Mouse (Mus musculus) liver, embryonic 11.5 days (tissue): ENCODE measurements around the gene Kcng4. TPM values are rescaled to one million over a fixed set of nuclear protein-coding genes. Genes with fewer than 3 reads are reported as not detected.

ENCODE experiments used
- ATAC-seq: fragments of 200-750 bp; cut with Nextera tagmentation; replicated peaks from 2 replicates; pipeline ENCODE4 v1.8.0; 2017; ENCODE audit warnings: moderate number of reproducible peaks, mild to moderate bottlenecking, moderate TSS enrichment, moderate library complexity; ENCODE audit not compliant: low FRiP score
- DNase-seq: peaks from one replicate; pipeline ENCODE4 v3.0.0-alpha.2; 2017; ENCODE audit warnings: low spot score
- H3K27ac ChIP-seq: fragments of 300-500 bp; sonication (generic); 2 replicates; pipeline ENCODE4 v1.5.1; 2014; ENCODE audit warnings: mild to moderate bottlenecking, low read depth, low read length, control low read depth
- H3K27me3 ChIP-seq: fragments of 300-500 bp; sonication (generic); replicated peaks from 2 replicates; pipeline ENCODE4 v1.6.1; 2014; ENCODE audit warnings: low read length, mixed read lengths; ENCODE audit not compliant: control insufficient read depth, insufficient read depth
- H3K36me3 ChIP-seq: fragments of 300-500 bp; sonication (generic); 2 replicates; pipeline ENCODE4 v1.6.1; 2014; ENCODE audit warnings: mild to moderate bottlenecking, low read length, moderate library complexity, mixed read lengths; ENCODE audit not compliant: control insufficient read depth, insufficient read depth
- H3K4me1 ChIP-seq: fragments of 300-500 bp; sonication (generic); replicated peaks from 2 replicates; pipeline ENCODE4 v1.6.1; 2014; ENCODE audit warnings: low read length, mixed read lengths; ENCODE audit not compliant: control insufficient read depth, insufficient read depth
- H3K4me2 ChIP-seq: fragments of 300-500 bp; sonication (generic); 2 replicates; pipeline ENCODE4 v1.6.1; 2014; ENCODE audit warnings: mild to moderate bottlenecking, control low read depth, moderate library complexity
- H3K4me3 ChIP-seq: fragments of 300-500 bp; sonication (generic); 2 replicates; pipeline ENCODE4 v1.5.1; 2014; ENCODE audit warnings: low read depth, low read length, control low read depth
- H3K9ac ChIP-seq: fragments of 300-500 bp; sonication (generic); 2 replicates; pipeline ENCODE4 v1.6.1; 2014; ENCODE audit warnings: low read depth, low read length, control low read depth
- H3K9me3 ChIP-seq: fragments of 300-500 bp; sonication (generic); 2 replicates; pipeline ENCODE4 v1.6.1; 2016; ENCODE audit warnings: low read length, inconsistent platforms, mixed read lengths; ENCODE audit not compliant: control insufficient read depth
- WGBS: fragments of 180-500 bp; shearing (Covaris S2); extraction: QIAGEN DNeasy Blood & Tissue Kit; methylation state at CpG from one replicate; pipeline ENCODE4 v1.1.7; 2014; 5-methylcytosine and 5-hydroxymethylcytosine counted together
- polyA plus RNA-seq: library from polyadenylated mRNA; unstranded; fragments of >200 nt; fragmentation: Nextera tagmentation; extraction: Ambion mirVana; gene quantifications from 2 replicates; pipeline ENCODE4 v1.2.1, GENCODE M21; 2014

The Kcng4 gene
- polyA plus RNA-seq, 1 experiment from 2014 or later, result not detected

DNA sequence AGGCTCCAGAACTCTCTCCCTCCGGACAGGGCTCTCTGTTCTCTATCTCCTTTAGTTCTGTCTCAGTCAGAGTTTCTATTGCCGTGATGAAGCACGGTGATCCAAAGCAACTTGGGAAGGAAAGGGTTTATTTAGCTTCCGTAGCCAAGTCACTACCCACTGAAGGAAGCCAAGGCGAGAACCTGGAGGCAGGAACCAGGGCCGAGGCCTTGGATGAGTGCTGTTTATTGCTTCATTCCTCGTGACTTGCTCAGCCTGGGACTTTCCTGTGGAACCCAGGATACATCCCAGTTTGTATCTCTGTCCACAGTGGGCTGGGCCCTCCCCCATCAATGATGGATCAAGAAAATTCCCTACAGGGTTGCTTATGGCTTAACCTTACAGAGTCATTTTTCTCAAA is 1.3 kb upstream of the Kcng4 start:
- 50% methylated on average over 7 of the region's 7 CpGs for WGBS
- DNase-seq (no peak), ATAC-seq (no peak)
- Histone ChIP-seq H3K36me3 (no peaks in the 10 kb centered on the region), H3K9me3 (no peaks in the 10 kb centered on the region), H3K9ac (no peak overlapping the region), H3K27ac (no peak overlapping the region), H3K27me3 (peaks cover 46% of the 10 kb centered on the region), H3K4me3 (no peak overlapping the region), H3K4me1 (no peaks in the 10 kb centered on the region), H3K4me2 (no peak overlapping the region)

DNA sequence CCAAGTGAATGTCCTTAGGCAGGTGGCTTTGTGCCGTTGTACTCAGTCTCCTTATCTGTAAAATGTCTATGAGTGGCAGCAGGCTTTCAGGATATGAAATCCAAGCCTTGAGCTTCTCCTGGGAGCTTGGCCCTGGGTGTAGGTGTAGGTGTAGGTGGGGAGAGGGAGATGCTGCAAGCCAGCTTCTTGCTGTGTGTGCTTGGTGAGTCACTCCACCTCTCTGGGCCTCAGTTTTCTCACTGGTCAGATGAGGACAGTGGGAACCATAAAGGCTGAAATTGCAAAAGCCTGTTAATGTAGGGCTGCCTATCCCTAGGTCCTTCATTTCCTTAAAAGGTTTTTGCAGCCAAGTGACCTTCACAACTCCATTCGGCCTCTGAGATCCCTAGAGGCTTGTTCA is 478 bp upstream of the Kcng4 start:
- H3K4me1 ChIP-seq, result no peaks in the 10 kb centered on the region
- no peak for ATAC-seq

DNA sequence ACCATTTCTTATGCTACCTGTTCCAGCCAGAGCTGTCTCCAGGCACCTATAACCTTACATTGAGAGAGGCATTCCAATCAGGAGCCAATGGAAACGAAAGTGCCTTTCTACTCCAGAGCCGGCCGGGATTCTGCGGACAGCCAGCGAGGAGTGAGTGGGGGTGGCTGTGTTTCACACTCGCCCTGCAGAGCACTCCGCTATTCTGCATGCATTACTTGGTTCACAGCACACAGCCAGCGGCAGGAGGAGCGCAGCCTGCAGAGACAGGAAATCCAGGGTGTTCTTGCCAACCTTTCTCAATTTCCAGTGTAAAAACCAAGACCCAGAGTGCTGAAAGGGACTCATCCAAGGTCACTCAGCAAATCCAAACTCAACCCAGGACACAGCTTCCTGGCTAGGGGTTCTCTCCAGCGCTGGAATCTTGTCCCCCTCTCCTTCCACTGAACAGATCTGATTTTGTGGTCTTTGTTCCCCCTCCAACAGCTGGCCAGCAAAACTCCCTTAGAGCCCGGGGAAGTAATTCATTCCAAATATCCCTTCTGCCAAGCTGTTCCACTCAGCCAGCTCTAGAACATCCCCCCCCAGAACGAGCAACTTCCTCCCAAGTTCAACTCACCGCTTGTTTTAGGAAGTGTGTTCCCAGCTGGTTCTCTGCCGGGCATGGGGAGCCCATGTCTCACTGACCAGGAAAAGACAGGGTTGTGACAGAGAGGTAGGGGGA is 704 bp downstream of the Kcng4 start:
- no peaks in the 10 kb centered on the region for H3K4me1 ChIP-seq
- H3K27me3 ChIP-seq, result peaks cover 53% of the 10 kb centered on the region
- DNase-seq (no peak), ATAC-seq (no peak)
- H3K4me2 ChIP-seq, result no peak overlapping the region
- H3K36me3 ChIP-seq, result no peaks in the 10 kb centered on the region
- H3K4me3 ChIP-seq, result no peak overlapping the region
- no peaks in the 10 kb centered on the region for H3K9me3 ChIP-seq
- no peak overlapping the region for H3K9ac ChIP-seq
- WGBS, result 38% methylated on average over 14 of the region's 14 CpGs
- no peak overlapping the region for H3K27ac ChIP-seq

More for the DNA sequence above, 478 bp upstream of the Kcng4 start:
- Histone ChIP-seq H3K9me3 (no peaks in the 10 kb centered on the region), H3K27ac (no peak overlapping the region), H3K27me3 (peaks cover 48% of the 10 kb centered on the region), H3K9ac (no peak overlapping the region), H3K4me3 (no peak overlapping the region), H3K36me3 (no peaks in the 10 kb centered on the region), H3K4me2 (no peak overlapping the region)
- 50% methylated on average over 2 of the region's 2 CpGs for WGBS
- no peak for DNase-seq

DNA sequence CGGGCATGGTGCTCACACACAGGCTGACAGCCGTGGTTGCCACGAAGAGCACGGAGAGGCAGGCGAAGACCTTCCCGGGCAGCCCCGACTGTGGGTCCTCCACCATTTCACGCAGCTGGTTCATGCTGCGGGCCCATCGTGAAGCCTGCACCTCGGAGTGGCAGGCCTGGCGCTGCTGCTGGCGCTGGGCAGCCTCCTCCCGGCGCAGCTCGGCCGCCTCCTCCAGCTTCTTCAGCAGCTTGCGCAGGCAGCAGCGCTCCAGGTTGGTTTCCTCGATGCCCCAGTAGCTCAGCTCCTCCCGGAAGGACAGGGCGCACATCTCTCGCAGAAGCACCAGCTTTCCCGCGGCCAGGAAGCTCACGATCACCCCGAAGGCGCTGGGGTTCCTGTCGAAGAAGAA is 2.6 kb downstream of the Kcng4 start:
- no peak for DNase-seq
- no peak overlapping the region for H3K4me2 ChIP-seq
- H3K27me3 ChIP-seq, result peaks cover 53% of the 10 kb centered on the region

DNA sequence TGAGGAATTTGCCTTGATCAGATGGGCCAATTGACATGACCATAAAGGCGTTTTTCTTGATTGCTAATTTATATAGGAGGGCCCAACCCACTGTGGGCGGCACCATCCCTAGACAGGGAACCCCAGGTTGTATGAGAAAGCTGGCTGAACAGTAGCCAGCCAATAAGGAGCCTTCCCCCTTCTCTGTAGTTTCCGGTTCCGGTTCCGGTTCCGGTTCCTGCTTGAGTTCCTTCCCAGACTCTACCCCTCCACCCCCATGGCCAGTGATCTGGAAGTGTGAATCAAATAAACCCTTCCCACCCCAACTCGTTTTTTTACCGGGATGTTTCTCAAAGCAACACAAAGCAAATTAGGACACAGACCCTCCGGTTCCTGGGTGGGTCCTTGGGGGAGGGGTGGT is 3.2 kb downstream of the Kcng4 start:
- H3K4me3 ChIP-seq, result no peak overlapping the region
- 80% methylated on average over 9 of the region's 9 CpGs for WGBS
- ATAC-seq, result no peak

More for the DNA sequence above, 2.6 kb downstream of the Kcng4 start:
- Histone ChIP-seq H3K36me3 (no peaks in the 10 kb centered on the region), H3K4me1 (peaks cover under 1% of the 10 kb centered on the region; the same call in 1 of the 2 replicates), H3K9me3 (no peaks in the 10 kb centered on the region), H3K9ac (no peak overlapping the region), H3K27ac (no peak overlapping the region), H3K4me3 (no peak overlapping the region)
- 34% methylated on average over 29 of the region's 29 CpGs for WGBS
- ATAC-seq, result no peak

DNA sequence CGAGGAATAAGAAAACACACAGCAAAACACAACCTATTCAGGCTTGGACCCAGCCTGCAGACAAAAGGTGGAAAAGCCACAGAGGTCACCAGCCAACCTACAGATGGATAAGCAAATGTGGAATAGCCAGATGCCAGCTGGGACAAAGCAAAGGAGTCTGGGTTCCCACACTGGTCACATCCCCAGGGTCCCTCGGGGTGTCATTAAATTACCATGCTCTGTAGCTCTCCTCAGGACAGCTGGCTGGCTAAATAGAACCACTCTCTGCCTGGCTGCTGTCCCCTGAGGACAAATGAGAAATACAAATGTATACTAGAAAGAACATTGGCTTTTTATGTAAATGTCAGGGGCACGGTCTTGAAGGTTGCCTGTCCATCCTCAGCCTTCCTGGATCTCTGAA is 4.6 kb downstream of the Kcng4 start:
- no peak overlapping the region for H3K4me2 ChIP-seq
- H3K36me3 ChIP-seq, result no peaks in the 10 kb centered on the region
- ATAC-seq (no peak), DNase-seq (no peak)
- H3K27ac ChIP-seq, result no peak overlapping the region
- H3K27me3 ChIP-seq, result peaks cover 48% of the 10 kb centered on the region
- H3K9ac ChIP-seq, result no peak overlapping the region
- no peak overlapping the region for H3K4me3 ChIP-seq
- WGBS, result 65% methylated on average over 3 of the region's 3 CpGs
- no peaks in the 10 kb centered on the region for H3K9me3 ChIP-seq
- H3K4me1 ChIP-seq, result peaks cover 13% of the 10 kb centered on the region

More for the DNA sequence above, 3.2 kb downstream of the Kcng4 start:
- Histone ChIP-seq H3K27me3 (peaks cover 53% of the 10 kb centered on the region), H3K4me1 (peaks cover 7% of the 10 kb centered on the region), H3K27ac (no peak overlapping the region), H3K9me3 (no peaks in the 10 kb centered on the region), H3K4me2 (no peak overlapping the region), H3K36me3 (no peaks in the 10 kb centered on the region), H3K9ac (no peak overlapping the region)
- DNase-seq, result no peak

DNA sequence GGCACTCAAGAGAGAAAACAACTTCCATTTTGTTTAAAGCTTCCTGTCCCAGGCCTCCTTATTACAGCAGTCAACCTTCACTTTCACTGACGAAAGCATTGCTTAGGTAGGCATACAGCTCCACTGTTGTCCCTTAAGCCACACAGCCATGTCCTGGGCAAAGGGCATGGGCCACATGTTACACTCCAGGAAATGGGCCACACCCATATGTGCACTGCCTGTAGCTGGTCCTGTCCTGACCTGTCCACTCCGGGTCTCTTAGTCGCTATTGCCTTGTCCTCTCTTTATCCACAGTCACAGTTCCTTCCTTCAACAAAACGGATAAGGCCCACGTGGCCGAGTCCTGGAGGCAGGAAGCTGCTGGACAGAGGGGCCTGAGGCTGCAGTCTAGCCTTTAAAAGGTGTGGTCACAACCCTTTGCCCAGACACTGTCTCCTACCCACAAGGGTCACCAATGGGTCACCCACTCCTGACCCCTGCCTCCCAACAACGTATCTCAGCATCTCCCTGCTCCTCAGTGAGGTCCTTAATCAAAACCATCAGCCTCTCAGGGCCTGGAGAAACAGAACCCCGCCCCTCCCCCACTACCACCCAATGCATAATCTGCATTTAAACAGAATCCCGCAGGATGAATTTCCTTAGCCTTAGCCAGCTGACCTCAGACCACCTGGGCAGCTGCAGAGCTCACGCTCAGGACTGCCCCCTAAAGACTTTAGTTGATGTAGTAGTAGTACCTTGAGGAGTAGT is 7.7 kb downstream of the Kcng4 start:
- H3K4me3 ChIP-seq, result no peak overlapping the region
- peaks cover 13% of the 10 kb centered on the region for H3K4me1 ChIP-seq
- H3K36me3 ChIP-seq, result no peaks in the 10 kb centered on the region
- no peak overlapping the region for H3K4me2 ChIP-seq
- H3K27ac ChIP-seq, result no peak overlapping the region
- WGBS, result 43% methylated on average over 10 of the region's 10 CpGs
- DNase-seq (no peak), ATAC-seq (peak; percentile 58; the same call in 1 of the 2 replicates)
- peaks cover 18% of the 10 kb centered on the region for H3K27me3 ChIP-seq
- no peak overlapping the region for H3K9ac ChIP-seq
- no peaks in the 10 kb centered on the region for H3K9me3 ChIP-seq

DNA sequence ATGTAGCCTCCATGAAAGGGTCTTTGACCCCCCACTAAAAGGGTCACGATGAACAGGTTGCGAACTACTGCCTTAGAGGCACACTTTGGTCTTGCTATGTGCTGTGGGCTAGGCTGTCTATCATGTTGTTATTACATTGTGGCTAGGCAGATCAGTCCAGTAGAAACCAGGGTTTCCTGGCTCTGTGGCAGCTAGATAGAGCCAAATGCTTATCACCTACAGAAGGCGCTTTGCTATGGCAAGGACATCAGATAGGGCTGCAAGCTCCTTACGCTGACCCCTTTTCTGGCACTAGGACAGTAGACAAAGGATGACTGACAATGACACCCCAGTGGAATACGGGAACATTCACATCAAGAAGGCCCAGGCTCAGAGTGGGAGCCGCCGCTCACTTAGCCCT is 8.3 kb downstream of the Kcng4 start:
- Histone ChIP-seq H3K4me2 (no peak overlapping the region), H3K4me1 (peaks cover 13% of the 10 kb centered on the region), H3K4me3 (no peak overlapping the region), H3K9me3 (no peaks in the 10 kb centered on the region), H3K27ac (no peak overlapping the region), H3K36me3 (no peaks in the 10 kb centered on the region), H3K9ac (no peak overlapping the region), H3K27me3 (peaks cover 12% of the 10 kb centered on the region)
- peak; percentile 57 for ATAC-seq
- no peak for DNase-seq
- WGBS, result 62% methylated on average over 7 of the region's 7 CpGs

DNA sequence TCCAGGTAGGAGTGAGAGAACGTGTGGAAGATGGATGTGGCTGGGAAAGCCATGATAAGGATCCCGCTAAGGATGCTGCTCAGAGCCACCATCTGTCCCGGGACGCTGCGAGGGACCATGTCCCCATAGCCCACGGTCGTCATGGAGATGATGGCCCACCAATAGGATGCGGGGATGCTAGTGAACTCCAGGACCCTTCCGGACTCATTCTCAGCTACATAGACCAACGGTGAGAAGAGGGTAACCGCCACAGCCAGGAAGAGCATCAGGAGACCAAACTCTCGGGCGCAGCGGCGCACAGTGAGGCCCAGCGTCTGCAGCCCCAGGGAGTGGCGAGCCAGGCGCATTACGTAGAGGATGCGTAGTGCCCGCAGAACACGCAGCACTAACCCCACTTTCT is 9.7 kb downstream of the Kcng4 start:
- no peaks in the 10 kb centered on the region for H3K9me3 ChIP-seq
- DNase-seq, result no peak
- H3K27me3 ChIP-seq, result peaks cover 3% of the 10 kb centered on the region
- no peak overlapping the region for H3K9ac ChIP-seq
- peaks cover 13% of the 10 kb centered on the region for H3K4me1 ChIP-seq
- no peak overlapping the region for H3K4me2 ChIP-seq
- no peak overlapping the region for H3K27ac ChIP-seq
- no peak for ATAC-seq
- 72% methylated on average over 22 of the region's 22 CpGs for WGBS
- H3K4me3 ChIP-seq, result no peak overlapping the region
- H3K36me3 ChIP-seq, result no peaks in the 10 kb centered on the region
